Mouse (Mus musculus) mature B cell (primary cell): Measurements from ENCODE around the gene Gdpd5.

Source experiments
- in situ Hi-C: fragments of 300-500 bp; cut with MboI; formaldehyde crosslinking; loops from 2 replicates; pipeline ENCODE4 v1.14.3; 2019

Gene Gdpd5

GRCm38 (mm10) chr7:99404031-99404735 is 23.0 kb downstream of the Gdpd5 start:
- in situ Hi-C loops: no loop called here

- in situ Hi-C loops: no loop called here
Measured at GRCm38 (mm10) chr7:99405386-99406155, 24.4 kb downstream of the Gdpd5 start.

GRCm38 (mm10) chr7:99407598-99407997 is 26.4 kb downstream of the Gdpd5 start:
- in situ Hi-C loops: no loop called here

- in situ Hi-C loops: no loop called here
Measured at GRCm38 (mm10) chr7:99409441-99410222, 28.4 kb downstream of the Gdpd5 start.

- in situ Hi-C loops: no loop called here
Measured at GRCm38 (mm10) chr7:99410315-99410714, 29.1 kb downstream of the Gdpd5 start.

- in situ Hi-C loops: no loop called here
Measured at GRCm38 (mm10) chr7:99411047-99411779, 30.0 kb downstream of the Gdpd5 start.

- in situ Hi-C loops: no loop called here
Measured at GRCm38 (mm10) chr7:99415045-99415444, 33.8 kb downstream of the Gdpd5 start.

- in situ Hi-C loops: no loop called here
Measured at GRCm38 (mm10) chr7:99419311-99419710, 38.1 kb downstream of the Gdpd5 start.

GRCm38 (mm10) chr7:99421006-99421405 is 39.8 kb downstream of the Gdpd5 start:
- in situ Hi-C loops: no loop called here

- in situ Hi-C loops: no loop called here
Measured at GRCm38 (mm10) chr7:99424538-99425155, 43.4 kb downstream of the Gdpd5 start.

- in situ Hi-C loops: no loop called here
Measured at GRCm38 (mm10) chr7:99425706-99426105, 44.5 kb downstream of the Gdpd5 start.

GRCm38 (mm10) chr7:99427031-99427430 is 45.8 kb downstream of the Gdpd5 start:
- in situ Hi-C loops: no loop called here

- in situ Hi-C loops: no loop called here
Measured at GRCm38 (mm10) chr7:99427987-99428386, 46.8 kb downstream of the Gdpd5 start.

GRCm38 (mm10) chr7:99428836-99429235 is 47.6 kb downstream of the Gdpd5 start:
- in situ Hi-C loops: no loop called here

GRCm38 (mm10) chr7:99429786-99430185 is 48.6 kb downstream of the Gdpd5 start:
- in situ Hi-C loops: no loop called here

- in situ Hi-C loops: no loop called here
Measured at GRCm38 (mm10) chr7:99430246-99430645, 49.0 kb downstream of the Gdpd5 start.

- in situ Hi-C loops: no loop called here
Measured at GRCm38 (mm10) chr7:99432248-99432647, 51.0 kb downstream of the Gdpd5 start.

GRCm38 (mm10) chr7:99432863-99433262 is 51.6 kb downstream of the Gdpd5 start:
- in situ Hi-C loops: no loop called here

GRCm38 (mm10) chr7:99434672-99435250 is 53.5 kb downstream of the Gdpd5 start:
- in situ Hi-C loops: no loop called here

- in situ Hi-C loops: no loop called here
Measured at GRCm38 (mm10) chr7:99436530-99436929, 55.3 kb downstream of the Gdpd5 start.

- in situ Hi-C loops: no loop called here
Measured at GRCm38 (mm10) chr7:99438881-99439280, 57.7 kb downstream of the Gdpd5 start.
